Mouse (Mus musculus) spleen, embryonic (tissue): Measurements from ENCODE around the gene Amigo2.

ENCODE experiments used
- CTCF ChIA-PET: fragments of 350-600 bp; sonication (Branson Sonifier 250); formaldehyde crosslinking; loops from one replicate; lab custom pipeline; 2022; lab: Charles Lee

Amigo2 gene

DNA sequence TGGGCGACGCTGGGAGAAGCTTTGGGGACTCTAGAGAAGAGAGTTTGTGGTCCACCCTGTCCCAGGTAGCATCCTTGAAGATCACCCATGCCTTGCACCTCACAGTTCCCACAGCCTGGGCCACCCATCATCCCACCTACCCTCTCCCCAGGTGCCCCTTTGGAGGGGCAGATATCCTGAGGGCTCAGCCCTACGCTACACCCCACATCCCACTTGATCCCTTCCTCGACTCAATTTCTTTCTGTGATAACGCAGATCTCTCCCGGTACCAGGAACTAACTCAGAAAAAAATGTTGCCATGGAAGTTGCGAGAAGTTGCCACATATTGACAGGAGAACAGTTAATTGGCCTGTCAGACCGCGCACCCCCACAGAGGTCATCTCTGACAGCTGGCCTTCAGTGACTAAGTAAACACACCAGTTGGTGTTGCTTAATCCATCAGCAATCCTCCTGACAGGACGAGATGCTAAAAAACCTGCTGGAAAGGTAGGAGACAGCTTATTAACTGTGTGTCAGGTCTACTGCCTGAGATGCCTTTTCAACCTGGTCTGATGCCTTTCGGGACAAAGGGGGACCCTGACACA is 17.5 kb downstream of the Amigo2 start:
- CTCF ChIA-PET = no interaction called here

DNA sequence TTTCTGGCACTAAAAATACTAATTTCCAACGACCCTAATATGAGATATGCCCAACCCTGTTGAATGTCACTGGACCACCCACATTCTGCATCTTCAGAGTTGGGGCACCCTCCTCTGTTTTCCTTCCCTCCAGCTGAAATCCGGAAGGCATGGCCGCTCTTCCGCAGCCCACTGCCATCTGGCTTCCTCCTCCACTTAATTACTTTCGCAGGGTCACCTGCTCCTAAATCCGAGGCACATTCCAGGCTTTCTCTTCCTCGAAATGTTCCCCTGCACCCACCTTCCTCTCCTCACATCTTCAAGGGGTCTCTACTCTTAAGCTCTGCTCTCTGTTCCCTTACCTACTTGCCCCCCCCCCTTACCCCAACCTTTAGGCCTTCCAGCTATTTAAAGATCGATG is 23.1 kb downstream of the Amigo2 start:
- CTCF ChIA-PET = no interaction called here

DNA sequence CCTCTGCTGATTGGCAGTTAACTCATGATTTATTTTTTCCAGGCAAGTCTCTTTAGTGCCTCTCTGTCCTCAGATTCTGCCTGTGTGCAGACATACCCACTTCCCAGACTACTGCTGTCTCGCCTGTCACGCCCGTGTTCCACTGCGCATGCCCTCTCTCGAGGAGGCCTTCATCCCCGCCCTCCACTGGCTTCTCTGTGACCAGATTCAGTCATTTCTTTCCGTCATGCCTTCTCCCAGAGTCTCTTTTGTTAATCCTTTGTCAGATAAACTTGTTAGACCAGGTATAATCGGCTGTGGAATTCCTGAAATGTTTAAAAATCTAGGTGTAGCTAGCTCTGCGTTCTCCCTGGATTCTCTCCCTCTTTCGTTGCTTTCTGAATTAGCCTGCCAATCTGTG is 23.7 kb downstream of the Amigo2 start:
- CTCF ChIA-PET = no interaction called here

DNA sequence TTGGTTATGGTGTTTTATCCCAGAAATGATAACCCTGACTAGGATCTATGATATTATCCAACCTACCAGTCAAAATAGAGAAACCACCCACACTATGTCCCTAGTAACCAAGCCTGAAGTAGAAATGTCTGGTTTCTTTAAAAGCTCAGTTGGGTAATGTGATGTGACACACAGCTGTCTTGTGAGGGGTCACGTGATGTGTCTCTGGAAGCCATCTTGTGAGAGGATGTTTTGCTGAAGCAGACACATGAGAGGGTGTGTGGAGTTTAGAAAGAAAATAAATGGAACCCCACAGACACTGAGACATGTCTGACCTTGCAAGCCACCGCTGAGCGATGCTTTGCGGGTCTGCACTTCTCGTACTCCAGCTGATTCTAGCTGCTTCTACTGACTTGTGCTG is 30.2 kb downstream of the Amigo2 start:
- CTCF ChIA-PET = no interaction called here

DNA sequence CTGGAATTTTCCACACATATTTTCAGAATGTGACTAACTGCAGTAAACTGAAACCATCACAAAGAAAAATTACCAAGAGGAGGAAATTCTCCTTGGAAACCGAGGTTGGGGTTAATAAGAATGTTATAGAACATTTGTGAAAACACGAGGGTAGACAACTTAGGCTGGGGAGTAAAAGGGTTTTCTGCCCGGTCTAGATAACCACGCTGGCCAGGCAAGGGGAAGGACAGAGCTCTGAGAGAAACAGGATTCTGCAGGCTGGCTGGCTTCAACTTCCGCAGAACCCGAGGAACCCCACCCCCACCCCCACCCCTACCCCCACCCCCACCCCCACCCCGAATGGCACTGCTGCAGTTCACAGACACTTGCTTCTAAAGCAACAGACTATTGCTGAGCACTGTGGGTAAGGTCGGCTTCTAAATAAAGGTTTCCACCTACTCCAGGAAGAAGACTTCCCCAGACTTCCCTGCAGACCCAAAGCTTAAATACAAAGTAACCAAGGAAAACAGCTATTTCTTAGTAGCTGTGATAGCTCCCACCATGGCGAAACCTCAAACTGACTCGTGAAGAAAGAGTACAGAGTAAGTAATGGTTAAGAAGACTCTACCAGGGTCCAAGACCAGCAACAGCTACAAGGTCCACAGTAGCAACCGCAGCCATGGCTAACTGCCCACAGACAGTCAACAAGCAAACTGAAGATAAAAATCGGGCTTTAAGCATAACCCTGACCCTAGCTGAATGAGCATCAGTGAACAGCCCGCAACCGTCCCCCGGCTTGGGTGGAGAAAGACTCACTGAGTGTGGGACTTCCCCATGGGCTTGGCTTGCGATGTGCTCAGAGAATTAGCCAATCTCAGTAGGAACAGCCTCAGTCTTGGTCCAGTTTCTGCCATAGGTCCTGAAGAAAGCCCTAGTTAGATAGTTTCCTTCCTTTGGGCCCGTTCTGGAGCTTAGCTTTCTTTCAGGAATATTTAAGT is 34.3 kb downstream of the Amigo2 start:
- CTCF ChIA-PET = no interaction called here

DNA sequence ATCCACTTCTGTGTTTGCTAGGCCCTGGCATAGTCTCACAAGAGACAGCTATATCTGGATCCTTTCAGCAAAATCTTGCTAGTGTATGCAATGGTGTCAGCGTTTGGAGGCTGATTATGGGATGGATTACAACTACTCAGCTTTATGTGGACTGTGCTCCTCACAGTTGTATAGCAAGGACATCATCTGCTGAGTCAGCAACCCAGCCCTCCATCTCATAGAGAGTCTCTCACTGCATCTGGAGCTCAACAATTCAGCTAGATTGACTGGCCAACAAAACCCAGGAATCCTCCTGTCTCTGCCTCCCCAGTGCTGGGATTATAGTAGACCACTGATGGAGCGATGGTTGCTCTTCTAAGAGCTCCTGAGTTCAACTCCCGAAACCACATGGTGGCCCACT is 37.3 kb downstream of the Amigo2 start:
- CTCF ChIA-PET = interaction anchor here (0.7 kb wide), 1 partner anchor 240 kb away, joined by 4 read pairs; no protein-coding TSS in a partner anchor

DNA sequence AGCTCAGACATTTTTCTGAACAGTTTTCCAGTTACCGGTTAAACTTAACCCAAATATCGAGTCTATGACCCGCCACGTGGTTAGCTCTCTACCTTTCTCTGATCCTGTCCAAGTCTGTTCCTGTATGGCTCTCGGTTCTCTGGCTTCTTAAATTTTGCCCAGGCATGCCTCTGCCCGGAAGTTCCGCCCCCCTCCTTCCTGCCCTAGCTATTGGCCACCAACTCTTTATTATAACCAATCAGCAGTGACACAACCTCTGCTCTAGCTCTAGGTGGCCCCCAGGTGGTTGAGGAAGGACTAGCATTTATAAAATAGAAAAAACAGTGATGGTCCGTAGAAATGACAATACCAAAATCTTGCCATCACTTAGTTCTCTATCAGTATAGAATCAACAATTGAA is 40.6 kb downstream of the Amigo2 start:
- CTCF ChIA-PET = no interaction called here

DNA sequence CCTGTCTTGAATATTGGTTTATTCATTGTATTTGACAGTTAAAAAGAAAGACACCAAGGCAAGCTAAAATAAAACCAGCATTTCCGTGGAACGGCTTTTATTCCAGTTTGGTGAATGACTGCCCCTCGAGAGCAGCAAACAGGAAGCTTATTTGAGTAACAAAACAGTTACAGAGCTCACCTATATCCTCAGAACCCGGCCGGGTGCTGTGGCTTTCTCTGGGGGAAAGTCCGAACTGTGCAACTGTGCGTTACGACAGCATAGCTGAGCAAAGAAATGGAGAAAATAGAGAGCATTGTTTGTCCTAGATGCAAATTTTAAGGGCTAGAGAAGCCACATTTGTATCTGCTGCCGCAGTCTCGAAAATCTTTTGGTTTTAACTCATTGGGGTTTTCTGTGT is 41.3 kb downstream of the Amigo2 start:
- CTCF ChIA-PET = interaction anchor here (0.6 kb wide), 1 partner anchor 32 kb away, joined by 17 read pairs; no protein-coding TSS in a partner anchor

DNA sequence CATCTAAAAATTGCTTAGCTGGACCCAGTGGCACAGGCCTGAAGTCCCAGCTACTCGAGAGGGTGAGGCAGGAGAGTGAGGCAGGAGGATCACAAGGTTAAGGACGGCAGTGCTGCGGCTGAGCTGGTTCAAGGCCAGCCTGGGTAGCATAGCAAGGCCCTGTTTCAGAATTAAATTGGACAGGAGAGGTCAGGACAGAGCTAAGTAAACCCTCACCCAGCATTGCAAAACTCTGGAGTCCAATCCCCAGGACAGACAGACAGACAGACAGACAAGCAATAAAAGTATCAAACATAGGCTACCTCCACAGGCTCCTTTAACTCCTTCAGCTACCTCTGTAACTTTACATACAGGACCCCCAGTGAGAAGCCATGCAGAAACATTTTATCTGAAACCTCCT is 42.2 kb downstream of the Amigo2 start:
- CTCF ChIA-PET = no interaction called here

DNA sequence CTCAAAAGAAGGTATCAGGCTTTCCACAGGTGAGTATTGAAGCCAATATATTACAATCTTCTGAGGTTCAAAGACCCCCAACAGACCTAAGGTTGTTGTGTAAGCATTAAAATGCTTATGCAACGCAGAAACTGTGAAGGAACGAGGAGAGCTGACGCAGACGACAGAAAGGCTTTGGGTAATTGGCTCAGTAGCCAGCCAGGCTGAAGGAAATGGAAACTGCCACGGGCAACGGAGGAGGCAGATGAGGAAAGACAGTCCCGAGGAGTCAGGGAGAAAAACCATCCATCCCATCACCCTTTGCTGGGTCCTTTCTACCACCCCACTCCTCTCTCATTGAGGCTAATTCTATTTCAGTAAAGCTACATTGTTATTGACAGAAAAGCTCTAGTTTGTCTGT is 50.4 kb downstream of the Amigo2 start:
- CTCF ChIA-PET = no interaction called here

DNA sequence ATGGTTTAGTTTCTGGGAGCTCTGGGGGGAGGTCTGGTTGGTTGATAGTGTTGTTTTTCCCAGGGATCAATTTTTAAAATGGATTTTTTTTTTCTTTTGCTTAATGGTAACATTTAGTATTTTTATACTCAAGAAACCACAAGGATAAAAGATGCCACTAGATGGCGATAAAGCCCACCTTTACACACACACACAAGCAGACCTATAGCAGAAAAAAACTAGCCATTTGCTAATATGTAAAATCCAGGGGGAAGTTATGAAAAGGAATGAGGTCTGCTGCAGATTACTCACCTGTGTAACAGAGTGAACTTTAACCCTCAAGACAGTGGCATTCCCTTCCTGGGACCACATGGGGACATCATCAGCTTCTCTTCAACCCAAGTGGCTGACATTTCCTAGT is 51.5 kb downstream of the Amigo2 start:
- CTCF ChIA-PET = interaction anchor here (0.6 kb wide), 2 partner anchors 87 to 109 kb away, joined by 4 to 6 read pairs; no protein-coding TSS in a partner anchor
